Mouse (Mus musculus) myocyte (in vitro differentiated cells): Measurements from ENCODE around the gene Fra10ac1. TPM values are rescaled to one million over a fixed set of nuclear protein-coding genes. Genes with fewer than 3 reads are reported as not detected.

Source experiments
- H3K27me3 ChIP-seq: one replicate; pipeline ENCODE4 v1.6.1; 2011; ENCODE audit not compliant: control insufficient read depth, insufficient read depth, insufficient read length
- H3K36me3 ChIP-seq: one replicate; pipeline ENCODE4 v1.6.1; 2011; ENCODE audit not compliant: control insufficient read depth, insufficient read depth
- H3K4me2 ChIP-seq: one replicate; pipeline ENCODE4 v1.6.1; 2011; ENCODE audit warnings: low read depth, control low read depth
- H3K4me3 ChIP-seq: one replicate; pipeline ENCODE4 v1.5.1; 2011; ENCODE audit warnings: mild to moderate bottlenecking, control low read depth, moderate library complexity
- H3K79me2 ChIP-seq: one replicate; pipeline ENCODE4 v1.6.1; 2011; ENCODE audit not compliant: control insufficient read depth, insufficient read depth
- H3ac ChIP-seq: one replicate; pipeline ENCODE4 v1.6.1; 2011; ENCODE audit not compliant: control insufficient read depth, insufficient read length
- CEBPB ChIP-seq: IDR thresholded peaks from 2 replicates; pipeline ENCODE4 v1.6.1; 2011; ENCODE audit warnings: mild to moderate bottlenecking, moderate library complexity; ENCODE audit not compliant: poor library complexity, insufficient read depth, severe bottlenecking
- E2F4 ChIP-seq: IDR thresholded peaks from one replicate; pipeline ENCODE4 v1.6.1; 2011; ENCODE audit warnings: mild to moderate bottlenecking, control low read depth, moderate library complexity; ENCODE audit not compliant: insufficient read depth
- MAX ChIP-seq: IDR thresholded peaks from one replicate; pipeline ENCODE4 v1.6.1; 2011; ENCODE audit warnings: low read depth, mild to moderate bottlenecking, control low read depth
- MYOD1 ChIP-seq, 3 experiments: IDR thresholded peaks; one replicate each; pipeline ENCODE4 v1.6.1; 2011; ENCODE audit warnings: control low read depth in 2 of 3, low read depth in 2 of 3, mild to moderate bottlenecking in 2 of 3, moderate library complexity in 1 of 3; ENCODE audit not compliant: insufficient read length in 2 of 3, control insufficient read depth in 1 of 3
- MYOG ChIP-seq, 3 experiments: IDR thresholded peaks; one replicate each; pipeline ENCODE4 v1.6.1; 2011; ENCODE audit warnings: control low read depth in 2 of 3, low read depth in 2 of 3, mild to moderate bottlenecking in 2 of 3; ENCODE audit not compliant: insufficient read length in 2 of 3, control insufficient read depth in 1 of 3, insufficient read depth in 1 of 3
- POLR2A ChIP-seq: IDR thresholded peaks from one replicate; pipeline ENCODE4 v1.6.1; 2011; ENCODE audit warnings: low read depth, mild to moderate bottlenecking, control low read depth, moderate library complexity; ENCODE audit not compliant: insufficient read length
- POLR2AphosphoS2 ChIP-seq: IDR thresholded peaks from one replicate; pipeline ENCODE4 v1.6.1; 2011; ENCODE audit warnings: low read depth, control low read depth; ENCODE audit not compliant: insufficient read length
- REST ChIP-seq: IDR thresholded peaks from one replicate; pipeline ENCODE4 v1.6.1; 2011; ENCODE audit warnings: mild to moderate bottlenecking, control low read depth, moderate library complexity; ENCODE audit not compliant: insufficient read depth, insufficient read length
- SRF ChIP-seq: IDR thresholded peaks from one replicate; pipeline ENCODE4 v1.6.1; 2011; ENCODE audit warnings: low read depth; ENCODE audit not compliant: control insufficient read depth, insufficient read length
- TCF12 ChIP-seq: IDR thresholded peaks from one replicate; pipeline ENCODE4 v1.6.1; 2011; ENCODE audit warnings: mild to moderate bottlenecking, control low read depth; ENCODE audit not compliant: poor library complexity, insufficient read depth, severe bottlenecking
- TCF3 ChIP-seq: IDR thresholded peaks from one replicate; pipeline ENCODE4 v1.6.1; 2011; ENCODE audit warnings: low read depth, control low read depth; ENCODE audit not compliant: insufficient read length
- USF1 ChIP-seq: IDR thresholded peaks from one replicate; pipeline ENCODE4 v1.6.1; 2011; ENCODE audit warnings: low read depth, mild to moderate bottlenecking, control low read depth, moderate library complexity
- polyA plus RNA-seq: library from polyadenylated mRNA; unstranded; fragments of >200 nt; fragmentation: generic; extraction: Trizol; gene quantifications from one replicate; pipeline ENCODE4 v1.2.1, GENCODE M21; 2012; ENCODE audit warnings: missing spikeins

Fra10ac1 gene
- polyA plus RNA-seq, 1 experiment: 6.5 TPM

- Histone ChIP-seq H3ac (no peak overlapping the region), H3K4me3 (no peak overlapping the region), H3K79me2 (no peaks in the 10 kb centered on the region), H3K27me3 (no peaks in the 10 kb centered on the region), H3K4me2 (no peak overlapping the region), H3K36me3 (peaks cover 21% of the 10 kb centered on the region)
- TF ChIP-seq SRF (no peak), MYOG (IDR thresholded peaks at IDR 0.05; ENCODE audit: control insufficient read depth in 1 of 3, insufficient read depth in 1 of 3, insufficient read length in 2 of 3, low read depth in 2 of 3) (no peak), MYOD1 (IDR thresholded peaks at IDR 0.05; ENCODE audit: control insufficient read depth in 1 of 3, insufficient read length in 2 of 3, low read depth in 2 of 3) (no peak), MAX (no peak), REST (no peak), POLR2A (no peak), CEBPB (no peak), POLR2AphosphoS2 (no peak), USF1 (no peak)
These were observed 33.4 kb downstream of the Fra10ac1 start for GRCm38 (mm10) chr19:38190606-38191005.

GRCm38 (mm10) chr19:38187345-38187680 lies 36.6 kb downstream of the Fra10ac1 start:
- Histone ChIP-seq H3ac (no peak overlapping the region), H3K4me2 (no peak overlapping the region), H3K79me2 (no peaks in the 10 kb centered on the region), H3K4me3 (no peak overlapping the region), H3K27me3 (no peaks in the 10 kb centered on the region), H3K36me3 (peaks cover 13% of the 10 kb centered on the region)
- TF ChIP-seq MYOD1 (IDR thresholded peaks at IDR 0.05; ENCODE audit: control insufficient read depth in 1 of 3, insufficient read length in 2 of 3, low read depth in 2 of 3): no peak
- no peak for TF ChIP-seq USF1
- TF ChIP-seq MAX: no peak
- TF ChIP-seq CEBPB: no peak
- TF ChIP-seq REST: no peak
- no peak for TF ChIP-seq POLR2A
- TF ChIP-seq TCF3: no peak
- TF ChIP-seq MYOG (IDR thresholded peaks at IDR 0.05; ENCODE audit: control insufficient read depth in 1 of 3, insufficient read depth in 1 of 3, insufficient read length in 2 of 3, low read depth in 2 of 3): no peak
- no peak for TF ChIP-seq TCF12
- TF ChIP-seq E2F4: no peak
- no peak for TF ChIP-seq POLR2AphosphoS2
- TF ChIP-seq SRF: no peak

- Histone ChIP-seq H3K4me2 (no peak overlapping the region), H3K36me3 (peaks cover 13% of the 10 kb centered on the region), H3K27me3 (no peaks in the 10 kb centered on the region), H3K79me2 (no peaks in the 10 kb centered on the region), H3ac (no peak overlapping the region), H3K4me3 (no peak overlapping the region)
- TF ChIP-seq SRF (no peak), REST (no peak), POLR2AphosphoS2 (no peak), MYOG (IDR thresholded peaks at IDR 0.05; ENCODE audit: control insufficient read depth in 1 of 3, insufficient read depth in 1 of 3, insufficient read length in 2 of 3, low read depth in 2 of 3) (no peak), MYOD1 (IDR thresholded peaks at IDR 0.05; ENCODE audit: control insufficient read depth in 1 of 3, insufficient read length in 2 of 3, low read depth in 2 of 3) (no peak), E2F4 (no peak), TCF3 (no peak), MAX (no peak), USF1 (no peak), TCF12 (no peak), POLR2A (no peak), CEBPB (no peak)
These were observed 37.2 kb downstream of the Fra10ac1 start for GRCm38 (mm10) chr19:38186631-38187344.

GRCm38 (mm10) chr19:38179675-38180074 lies 44.3 kb downstream of the Fra10ac1 start:
- Histone ChIP-seq H3K4me2 (no peak overlapping the region), H3K4me3 (no peak overlapping the region), H3K36me3 (no peaks in the 10 kb centered on the region), H3K27me3 (no peaks in the 10 kb centered on the region), H3K79me2 (no peaks in the 10 kb centered on the region), H3ac (no peak overlapping the region)
- TF ChIP-seq USF1: no peak
- no peak for TF ChIP-seq POLR2AphosphoS2
- no peak for TF ChIP-seq TCF3
- no peak for TF ChIP-seq TCF12
- TF ChIP-seq SRF: no peak
- TF ChIP-seq MYOG (IDR thresholded peaks at IDR 0.05; ENCODE audit: control insufficient read depth in 1 of 3, insufficient read depth in 1 of 3, insufficient read length in 2 of 3, low read depth in 2 of 3): no peak
- no peak for TF ChIP-seq CEBPB
- no peak for TF ChIP-seq MAX
- no peak for TF ChIP-seq REST
- no peak for TF ChIP-seq E2F4
- TF ChIP-seq MYOD1 (IDR thresholded peaks at IDR 0.05; ENCODE audit: control insufficient read depth in 1 of 3, insufficient read length in 2 of 3, low read depth in 2 of 3): no peak
- TF ChIP-seq POLR2A: no peak

- no peak for TF ChIP-seq CEBPB
- no peak for TF ChIP-seq POLR2AphosphoS2
- H3K79me2 ChIP-seq: no peaks in the 10 kb centered on the region
- H3K4me3 ChIP-seq: no peak overlapping the region
- H3ac ChIP-seq: no peak overlapping the region
- no peak overlapping the region for H3K4me2 ChIP-seq
- H3K27me3 ChIP-seq: peaks cover 4% of the 10 kb centered on the region
- H3K36me3 ChIP-seq: no peaks in the 10 kb centered on the region
These were observed 59.3 kb downstream of the Fra10ac1 start for GRCm38 (mm10) chr19:38164633-38165032.
